Mouse (Mus musculus) duodenum, adult 2 months (tissue): ENCODE data around the gene Hspbap1. TPM values are rescaled to one million over a fixed set of nuclear protein-coding genes. Genes with fewer than 3 reads are reported as not detected.

Experiments
- polyA plus RNA-seq: library from polyadenylated mRNA; depleted of rRNA; stranded (reverse); fragments of >200 nt; gene quantifications from 2 replicates; pipeline ENCODE4 v1.2.3, GENCODE M21; 2012; ENCODE audit warnings: low replicate concordance; rRNA removed

Gene Hspbap1
- 3.2 TPM in 2 replicates for polyA plus RNA-seq

DNA sequence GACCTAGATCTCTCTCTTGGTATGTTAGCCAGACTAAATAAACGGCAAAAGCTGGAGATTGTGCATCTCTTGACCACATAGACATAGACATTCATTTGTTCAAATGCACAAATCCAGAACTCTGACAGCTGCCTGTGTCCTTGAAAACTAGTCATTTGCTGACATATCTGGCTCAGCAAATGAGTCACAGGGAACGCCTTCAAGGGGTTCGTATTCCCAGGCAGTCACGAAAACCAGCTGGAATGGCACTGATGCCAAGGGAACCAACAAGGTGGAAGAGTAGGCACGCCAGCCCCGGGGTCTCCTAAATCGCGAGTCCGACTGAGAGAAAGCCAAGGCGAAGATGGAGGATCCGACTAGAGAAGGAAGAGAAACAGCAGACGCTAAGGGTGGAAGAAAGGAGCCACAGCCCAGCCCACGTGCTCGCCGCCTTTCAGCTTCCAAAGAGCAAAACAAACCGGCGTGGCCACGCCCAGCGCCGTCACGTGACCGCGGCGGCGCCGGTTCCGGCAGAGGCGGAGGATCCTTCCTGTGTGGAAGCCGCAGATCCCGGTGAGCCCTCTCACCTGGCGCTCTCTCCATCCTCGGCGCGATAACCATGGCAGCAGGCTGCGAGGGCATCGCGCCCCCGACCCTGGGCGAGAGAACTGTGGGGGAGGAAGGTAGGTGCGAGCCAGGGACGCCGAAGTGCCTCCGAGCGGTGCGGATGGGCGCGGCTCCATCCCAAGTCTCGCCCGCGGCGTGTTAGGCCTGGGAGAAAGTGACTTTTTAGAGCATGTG lies at the start of gene Hspbap1:
TSS of gene Hspbap1 (plus strand) at position 498 of the 780 bp plus-strand sequence.

DNA sequence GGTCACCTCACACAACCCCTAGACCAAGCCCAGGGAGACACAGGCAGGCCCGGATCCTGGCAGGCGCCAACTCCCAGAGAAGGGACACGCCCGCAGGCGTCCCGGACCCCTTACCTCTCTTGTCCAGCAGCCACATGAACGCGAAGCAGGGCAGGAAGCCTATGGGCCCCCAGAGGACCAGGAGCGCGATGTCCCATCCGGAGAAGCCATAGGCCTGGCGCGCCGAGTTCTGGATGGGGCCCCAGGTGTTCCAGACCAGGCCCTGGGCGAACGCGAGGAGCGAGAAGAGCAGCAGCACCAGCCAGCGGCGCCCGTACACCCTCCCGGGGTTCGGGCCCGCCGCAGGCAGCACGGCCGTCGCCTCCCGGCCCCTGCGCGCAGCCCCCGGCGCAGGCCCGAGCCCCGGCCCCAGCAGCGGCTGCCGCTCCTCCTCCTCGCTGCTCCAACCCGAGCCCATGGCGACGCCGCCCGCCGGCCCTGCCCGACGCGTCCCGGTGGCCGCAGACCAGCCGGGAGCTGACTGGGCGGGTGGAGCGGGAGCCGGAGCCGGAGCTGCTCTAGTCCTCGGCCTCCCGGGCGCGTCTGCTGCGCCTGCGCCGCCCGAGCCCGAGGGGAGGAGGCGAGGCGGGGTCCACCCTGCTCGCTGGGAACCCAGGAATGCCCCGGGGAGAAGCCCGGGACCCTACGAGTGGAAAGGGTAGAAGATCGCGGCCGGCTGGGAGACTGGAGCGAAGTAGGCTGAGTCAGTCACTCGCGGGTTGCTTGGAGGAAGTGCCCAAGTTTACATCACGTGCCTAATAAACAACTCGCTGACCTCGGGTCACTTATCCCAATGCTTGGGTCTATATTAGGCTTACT lies 1.2 kb upstream of the Hspbap1 start, which contains the start of gene Dirc2:
TSS of gene Dirc2 (minus strand) at position 572 of the 858 bp plus-strand sequence.

DNA sequence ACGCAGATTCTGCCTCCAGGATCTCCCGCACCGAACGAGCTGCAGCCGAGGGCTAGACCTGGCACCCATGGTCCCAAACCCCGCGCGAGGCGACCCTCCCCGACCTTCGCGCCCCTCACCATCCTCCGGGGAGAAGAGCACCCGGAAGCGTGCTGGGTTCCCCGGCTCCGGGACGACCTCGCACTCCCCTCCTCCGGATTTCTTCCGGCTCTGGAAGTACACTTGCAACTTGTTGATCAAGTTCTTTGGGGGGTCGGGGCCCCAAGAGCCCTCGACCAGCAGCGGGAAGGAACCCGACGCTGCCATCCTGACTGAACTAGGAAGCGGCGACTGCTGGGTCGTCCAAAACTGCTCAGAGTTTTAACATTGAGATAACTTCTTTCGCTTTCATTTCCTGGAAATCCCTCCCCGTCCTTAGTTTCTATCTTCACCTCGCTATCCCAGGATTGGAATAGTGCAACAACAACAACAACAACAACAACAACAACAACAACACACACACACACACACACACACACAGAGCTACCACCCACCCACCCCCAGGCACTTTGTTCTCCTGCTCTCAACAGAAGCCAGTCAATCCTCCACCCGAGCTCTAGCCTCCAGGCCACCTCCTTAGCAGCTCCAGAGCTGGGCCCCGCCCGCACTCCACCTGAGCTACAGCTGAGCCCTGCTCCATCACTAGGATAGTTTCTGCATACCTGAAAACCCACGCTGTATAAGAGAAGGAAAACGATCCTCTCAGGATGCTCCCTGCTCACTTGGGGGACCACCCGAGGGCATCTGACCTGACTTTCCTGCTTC lies 101.1 kb downstream of the Hspbap1 start, which contains the start of gene Parp14:
TSS of gene Parp14 (minus strand) at position 497 of the 804 bp plus-strand sequence.

Other genes with a start within 250 kb of the Hspbap1 start
- gene Sema5b, start 229.2 kb upstream of the Hspbap1 start, polyA plus RNA-seq = 0.68 and 1.9 TPM in 2 replicates
- 16.6 and 46.4 TPM in 2 replicates for gene Dirc2, start 1.0 kb upstream of the Hspbap1 start, polyA plus RNA-seq
- 3.1 and 7.2 TPM in 2 replicates for gene Parp14, start 101.2 kb downstream of the Hspbap1 start, polyA plus RNA-seq
- 4.0 and 4.8 TPM in 2 replicates for gene Parp9, start 168.1 kb downstream of the Hspbap1 start, polyA plus RNA-seq
- gene Dtx3l, start 168.8 kb downstream of the Hspbap1 start, polyA plus RNA-seq = 4.6 and 6.7 TPM in 2 replicates
- 1.0 and 1.8 TPM in 2 replicates for gene Kpna1, start 208.4 kb downstream of the Hspbap1 start, polyA plus RNA-seq